Mouse (Mus musculus): Measurements from ENCODE around the gene Cldn7.

Gene Cldn7

DNA sequence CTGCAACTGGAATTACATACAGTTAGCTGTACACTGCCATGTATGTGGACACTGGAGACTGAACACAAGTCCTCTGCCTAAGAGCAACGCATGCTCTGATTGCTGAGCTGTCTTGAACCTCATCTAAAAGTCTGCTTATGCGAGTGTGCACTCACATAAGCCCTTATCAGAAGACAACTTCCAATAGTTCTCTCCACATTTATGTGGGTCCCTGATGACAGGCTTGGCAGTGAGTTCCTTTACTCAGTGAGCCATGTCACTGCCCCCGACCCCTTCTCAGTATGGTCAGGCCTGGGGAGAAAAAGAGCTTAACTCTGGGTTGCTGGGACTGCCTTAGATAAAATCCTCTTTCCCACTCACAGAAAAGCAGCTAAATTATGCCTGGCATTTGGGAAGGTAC lies 52.1 kb downstream of the Cldn7 start, which contains the start of gene Dlg4:
TSS of gene Dlg4 (plus strand) at position 274 of the 400 bp plus-strand sequence.
- DNase-seq = no peak

DNA sequence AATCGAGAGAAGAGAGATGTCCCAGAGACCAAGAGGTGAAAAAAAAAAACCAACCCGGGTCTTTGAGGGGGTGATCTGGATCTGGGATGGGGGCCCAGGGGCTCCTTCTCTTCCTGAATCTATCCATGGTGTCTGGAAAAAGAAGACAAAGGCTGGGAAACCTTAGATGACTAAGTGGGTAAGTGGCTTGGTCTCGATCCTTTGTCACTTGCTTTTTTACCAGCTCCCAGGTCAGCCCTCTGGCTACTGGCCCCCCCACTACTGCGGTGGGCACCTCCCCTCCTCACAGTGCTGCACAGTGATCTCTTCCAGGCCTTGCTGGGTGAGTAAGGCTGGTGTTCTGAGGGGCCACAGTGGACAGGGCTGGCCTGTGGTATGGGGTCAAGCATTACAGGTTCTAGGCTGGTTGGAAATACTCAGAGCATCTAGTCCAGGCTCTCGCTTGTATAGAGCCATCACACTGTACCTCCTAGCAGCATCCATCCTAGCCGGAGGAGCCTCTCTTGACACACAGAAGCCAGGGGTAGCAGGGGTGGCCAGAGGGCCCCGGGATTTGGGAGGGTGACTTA lies 52.7 kb downstream of the Cldn7 start:
- DNase-seq = no peak

Measured in thymus, postnatal 14 days (tissue).